Mouse (Mus musculus) liver, embryonic 12.5 days (tissue): ENCODE measurements around the gene Rnf103. TPM values are rescaled to one million over a fixed set of nuclear protein-coding genes. Genes with fewer than 3 reads are reported as not detected.

Experiments used
- ATAC-seq: fragments of 200-750 bp; cut with Nextera tagmentation; 2 replicates; pipeline ENCODE4 v1.8.0; 2017; ENCODE audit warnings: moderate number of reproducible peaks, mild to moderate bottlenecking, moderate library complexity
- H3K27ac ChIP-seq: fragments of 300-500 bp; sonication (generic); 2 replicates; pipeline ENCODE4 v1.5.1; 2016; ENCODE audit warnings: mild to moderate bottlenecking
- H3K27me3 ChIP-seq: fragments of 300-500 bp; sonication (generic); replicated peaks from 2 replicates; pipeline ENCODE4 v1.6.1; 2016; ENCODE audit warnings: mild to moderate bottlenecking, moderate library complexity
- H3K36me3 ChIP-seq: fragments of 300-500 bp; sonication (generic); 2 replicates; pipeline ENCODE4 v1.6.1; 2016; ENCODE audit warnings: mild to moderate bottlenecking, moderate library complexity
- H3K4me1 ChIP-seq: fragments of 300-500 bp; sonication (generic); 2 replicates; pipeline ENCODE4 v1.6.1; 2016
- H3K4me2 ChIP-seq: fragments of 300-500 bp; sonication (generic); 2 replicates; pipeline ENCODE4 v1.6.1; 2016; ENCODE audit warnings: mild to moderate bottlenecking, moderate library complexity
- H3K4me3 ChIP-seq: fragments of 300-500 bp; sonication (generic); 2 replicates; pipeline ENCODE4 v1.5.1; 2016; ENCODE audit warnings: mild to moderate bottlenecking, moderate library complexity
- H3K9ac ChIP-seq: fragments of 300-500 bp; sonication (generic); 2 replicates; pipeline ENCODE4 v1.6.1; 2016; ENCODE audit warnings: mild to moderate bottlenecking, moderate library complexity
- H3K9me3 ChIP-seq: fragments of 300-500 bp; sonication (generic); replicated peaks from 2 replicates; pipeline ENCODE4 v1.6.1; 2016; ENCODE audit warnings: mild to moderate bottlenecking, moderate library complexity
- WGBS: fragments of 180-500 bp; shearing (Covaris S2); methylation state at CpG from one replicate; pipeline ENCODE4 v1.1.7; 2016; ENCODE audit not compliant: insufficient replicate concordance; 5-methylcytosine and 5-hydroxymethylcytosine counted together
- polyA plus RNA-seq: library from polyadenylated mRNA; unstranded; fragments of >200 nt; fragmentation: Nextera tagmentation; extraction: Ambion mirVana; gene quantifications from 2 replicates; pipeline ENCODE4 v1.2.1, GENCODE M21; 2016

Gene Rnf103
- polyA plus RNA-seq, 1 experiment from 2014 or later, result 11.0 TPM

DNA sequence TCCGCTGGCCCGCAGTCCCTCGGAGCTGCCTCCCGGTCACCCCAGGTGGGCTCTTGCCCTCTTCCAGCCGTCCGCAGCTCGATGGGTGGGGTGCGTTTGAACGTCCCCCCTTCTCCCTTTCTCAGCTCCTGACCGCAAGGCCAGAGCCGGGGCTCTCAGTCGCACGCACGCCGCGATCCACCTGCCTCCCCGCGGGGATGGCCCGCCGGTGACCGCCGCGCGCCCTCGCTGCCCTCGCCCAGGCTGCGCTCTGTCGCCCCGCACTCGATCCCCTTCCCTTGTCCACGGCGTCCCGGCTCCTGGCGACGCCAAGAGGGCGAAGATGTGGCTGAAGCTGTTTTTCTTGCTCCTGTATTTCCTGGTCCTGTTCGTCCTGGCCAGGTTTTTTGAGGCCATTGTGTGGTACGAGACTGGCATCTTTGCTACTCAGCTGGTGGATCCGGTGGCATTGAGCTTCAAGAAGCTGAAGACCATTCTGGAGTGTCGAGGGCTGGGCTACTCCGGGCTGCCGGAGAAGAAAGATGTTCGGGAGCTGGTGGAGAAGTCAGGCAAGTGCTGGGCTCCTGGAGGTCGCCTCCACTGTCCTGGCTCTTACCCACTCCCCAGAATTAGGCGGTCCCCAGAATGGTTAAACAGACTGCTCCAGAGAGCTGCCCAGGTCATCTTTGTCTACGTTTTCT lies 787 bp downstream of the Rnf103 start:
- Histone ChIP-seq H3K4me3 (peak overlapping the region; percentile 89), H3K27ac (peak overlapping the region; percentile 92), H3K9ac (peak overlapping the region; percentile 95), H3K27me3 (0 out of 2 replicates have a peak, but pooled peaks cover 7% of the 10 kb centered on the region), H3K4me1 (peaks cover 27% of the 10 kb centered on the region), H3K9me3 (no peaks in the 10 kb centered on the region), H3K36me3 (peaks cover 13% of the 10 kb centered on the region), H3K4me2 (peak overlapping the region; percentile 97)
- peak; percentile 57 for ATAC-seq
- WGBS, result under 1% methylated on average over 45 of the region's 46 CpGs

GRCm38 (mm10) chr6:71500575-71500974 lies 6.9 kb downstream of the Rnf103 start:
- no peak for ATAC-seq
- H3K27me3 ChIP-seq, result no peaks in the 10 kb centered on the region

GRCm38 (mm10) chr6:71503001-71503400 lies 9.3 kb downstream of the Rnf103 start:
- Histone ChIP-seq H3K9ac (no peak overlapping the region), H3K27me3 (no peaks in the 10 kb centered on the region), H3K4me2 (no peak overlapping the region), H3K9me3 (no peaks in the 10 kb centered on the region), H3K36me3 (peaks cover 11% of the 10 kb centered on the region; the same call in 1 of the 2 replicates), H3K4me1 (peaks cover 6% of the 10 kb centered on the region; the same call in 1 of the 2 replicates), H3K4me3 (no peak overlapping the region), H3K27ac (no peak overlapping the region)
- ATAC-seq, result no peak
- 59% methylated on average over 4 of the region's 4 CpGs for WGBS

More at GRCm38 (mm10) chr6:71500575-71500974, 6.9 kb downstream of the Rnf103 start:
- Histone ChIP-seq H3K9me3 (no peaks in the 10 kb centered on the region), H3K36me3 (peaks cover 15% of the 10 kb centered on the region), H3K4me1 (peaks cover 17% of the 10 kb centered on the region), H3K4me2 (no peak overlapping the region), H3K4me3 (no peak overlapping the region), H3K9ac (no peak overlapping the region), H3K27ac (no peak overlapping the region)
- 63% methylated on average over 3 of the region's 3 CpGs for WGBS

DNA sequence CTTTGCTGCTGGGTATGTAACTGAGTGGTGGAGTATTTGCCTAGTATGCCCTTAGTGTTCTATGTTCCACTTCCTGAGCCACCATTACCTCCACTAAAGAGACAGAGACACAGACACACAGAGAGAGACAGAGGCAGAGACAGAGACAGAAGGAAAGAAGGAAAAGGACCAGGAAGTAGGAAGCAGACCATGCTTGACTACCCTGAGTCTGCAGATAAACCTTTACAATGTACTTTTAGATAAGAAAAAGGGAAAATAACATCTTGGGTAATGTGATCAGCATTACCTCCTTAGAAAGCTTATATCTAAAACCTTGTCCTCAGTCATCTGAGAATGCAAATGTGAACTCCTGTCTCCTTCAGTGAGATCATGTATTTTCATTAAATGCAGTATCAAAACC lies 10.0 kb downstream of the Rnf103 start:
- no peak overlapping the region for H3K4me3 ChIP-seq
- no peak for ATAC-seq
- H3K9me3 ChIP-seq, result no peaks in the 10 kb centered on the region
- H3K4me1 ChIP-seq, result peaks cover 6% of the 10 kb centered on the region; the same call in 1 of the 2 replicates
- no peak overlapping the region for H3K4me2 ChIP-seq
- H3K36me3 ChIP-seq, result peaks cover 15% of the 10 kb centered on the region
- H3K27me3 ChIP-seq, result no peaks in the 10 kb centered on the region
- no peak overlapping the region for H3K27ac ChIP-seq
- no peak overlapping the region for H3K9ac ChIP-seq

GRCm38 (mm10) chr6:71504091-71504490 lies 10.4 kb downstream of the Rnf103 start:
- H3K27me3 ChIP-seq, result no peaks in the 10 kb centered on the region
- H3K4me2 ChIP-seq, result no peak overlapping the region
- H3K4me1 ChIP-seq, result peaks cover 6% of the 10 kb centered on the region; the same call in 1 of the 2 replicates
- H3K36me3 ChIP-seq, result peaks cover 20% of the 10 kb centered on the region
- WGBS, result 75% methylated on average over 4 of the region's 4 CpGs
- H3K9ac ChIP-seq, result no peak overlapping the region
- no peak for ATAC-seq
- no peak overlapping the region for H3K4me3 ChIP-seq
- H3K27ac ChIP-seq, result no peak overlapping the region
- no peaks in the 10 kb centered on the region for H3K9me3 ChIP-seq

- Histone ChIP-seq H3K27ac (no peak overlapping the region), H3K27me3 (no peaks in the 10 kb centered on the region), H3K9me3 (no peaks in the 10 kb centered on the region), H3K4me3 (no peak overlapping the region), H3K4me1 (peaks cover 2% of the 10 kb centered on the region; the same call in 1 of the 2 replicates), H3K4me2 (no peak overlapping the region), H3K9ac (no peak overlapping the region), H3K36me3 (peaks cover 30% of the 10 kb centered on the region)
- WGBS, result 70% methylated on average over 2 of the region's 2 CpGs
- ATAC-seq, result no peak
These were observed 12.0 kb downstream of the Rnf103 start for GRCm38 (mm10) chr6:71505671-71506070.

- Histone ChIP-seq H3K9ac (no peak overlapping the region), H3K9me3 (no peaks in the 10 kb centered on the region), H3K4me1 (no peaks in the 10 kb centered on the region), H3K4me3 (no peak overlapping the region), H3K4me2 (no peak overlapping the region), H3K27ac (no peak overlapping the region), H3K36me3 (no peaks in the 10 kb centered on the region), H3K27me3 (no peaks in the 10 kb centered on the region)
- ATAC-seq, result no peak
- WGBS, result 74% methylated on average over 4 of the region's 4 CpGs
These were observed 25.8 kb downstream of the Rnf103 start for GRCm38 (mm10) chr6:71519476-71519875.

DNA sequence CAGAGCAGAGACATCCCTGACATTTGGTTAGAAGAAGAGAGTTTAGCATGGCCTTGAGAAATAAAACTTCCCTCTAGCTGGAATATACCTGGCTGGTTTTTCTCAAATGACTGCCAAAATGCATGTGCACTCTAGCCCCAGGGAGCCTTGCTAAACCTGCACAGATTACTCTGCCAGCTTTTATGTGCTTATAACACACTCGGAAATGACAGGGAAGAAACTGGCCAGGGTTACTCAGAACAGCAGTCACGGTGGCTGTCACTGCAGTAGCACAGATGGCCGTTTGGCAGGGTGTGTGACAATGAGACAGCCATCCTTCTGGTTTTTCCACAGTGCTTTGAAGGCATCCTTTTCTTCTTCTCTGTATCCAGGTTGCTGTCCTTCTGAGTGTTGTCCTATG lies 31.9 kb downstream of the Rnf103 start:
- no peaks in the 10 kb centered on the region for H3K36me3 ChIP-seq
- H3K9me3 ChIP-seq, result no peaks in the 10 kb centered on the region
- no peak for ATAC-seq
- H3K9ac ChIP-seq, result no peak overlapping the region
- no peaks in the 10 kb centered on the region for H3K4me1 ChIP-seq
- no peak overlapping the region for H3K4me2 ChIP-seq
- no peak overlapping the region for H3K27ac ChIP-seq
- peaks cover 8% of the 10 kb centered on the region; the same call in 1 of the 2 replicates for H3K27me3 ChIP-seq
- 52% methylated on average over 3 of the region's 3 CpGs for WGBS
- no peak overlapping the region for H3K4me3 ChIP-seq

- Histone ChIP-seq H3K27me3 (peaks cover 8% of the 10 kb centered on the region; the same call in 1 of the 2 replicates), H3K9ac (no peak overlapping the region), H3K36me3 (no peaks in the 10 kb centered on the region), H3K4me3 (no peak overlapping the region), H3K4me2 (no peak overlapping the region), H3K27ac (no peak overlapping the region), H3K9me3 (no peaks in the 10 kb centered on the region), H3K4me1 (no peaks in the 10 kb centered on the region)
- ATAC-seq, result no peak
- WGBS, result 78% methylated on average over 10 of the region's 10 CpGs
These were observed 33.4 kb downstream of the Rnf103 start for GRCm38 (mm10) chr6:71527056-71527455.

DNA sequence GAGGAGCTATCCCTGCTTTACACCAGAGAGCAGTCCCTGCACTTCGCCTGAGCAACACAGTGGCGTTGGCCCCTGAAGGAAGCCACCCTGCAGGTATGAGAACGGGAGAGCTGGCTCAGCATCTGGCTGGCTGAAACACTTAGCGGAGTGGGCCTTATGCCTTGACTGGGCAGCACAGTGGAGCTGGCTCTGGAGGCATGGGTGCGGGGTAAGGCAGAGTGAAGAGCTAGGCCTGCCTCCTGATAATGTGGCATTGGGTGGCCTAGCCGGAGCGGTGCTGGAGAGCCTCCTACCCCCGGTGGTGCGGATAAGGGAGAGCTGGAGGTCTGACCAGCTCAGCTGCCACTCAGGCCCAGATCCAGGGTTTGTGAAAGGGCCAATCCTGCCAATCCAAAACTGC lies 34.1 kb downstream of the Rnf103 start:
- no peaks in the 10 kb centered on the region for H3K4me1 ChIP-seq
- no peak for ATAC-seq
- H3K27me3 ChIP-seq, result peaks cover 8% of the 10 kb centered on the region; the same call in 1 of the 2 replicates
- no peaks in the 10 kb centered on the region for H3K36me3 ChIP-seq
- no peak overlapping the region for H3K4me3 ChIP-seq
- 80% methylated on average over 9 of the region's 9 CpGs for WGBS
- H3K4me2 ChIP-seq, result no peak overlapping the region
- no peak overlapping the region for H3K9ac ChIP-seq
- no peak overlapping the region for H3K27ac ChIP-seq
- no peaks in the 10 kb centered on the region for H3K9me3 ChIP-seq

- ATAC-seq, result no peak
- Histone ChIP-seq H3K4me3 (no peak overlapping the region), H3K4me1 (no peaks in the 10 kb centered on the region), H3K27me3 (peaks cover 8% of the 10 kb centered on the region; the same call in 1 of the 2 replicates), H3K27ac (no peak overlapping the region), H3K9ac (no peak overlapping the region), H3K4me2 (no peak overlapping the region), H3K36me3 (no peaks in the 10 kb centered on the region), H3K9me3 (no peaks in the 10 kb centered on the region)
- WGBS, result 72% methylated on average over 8 of the region's 8 CpGs
These were observed 36.5 kb downstream of the Rnf103 start for GRCm38 (mm10) chr6:71530176-71530575.

DNA sequence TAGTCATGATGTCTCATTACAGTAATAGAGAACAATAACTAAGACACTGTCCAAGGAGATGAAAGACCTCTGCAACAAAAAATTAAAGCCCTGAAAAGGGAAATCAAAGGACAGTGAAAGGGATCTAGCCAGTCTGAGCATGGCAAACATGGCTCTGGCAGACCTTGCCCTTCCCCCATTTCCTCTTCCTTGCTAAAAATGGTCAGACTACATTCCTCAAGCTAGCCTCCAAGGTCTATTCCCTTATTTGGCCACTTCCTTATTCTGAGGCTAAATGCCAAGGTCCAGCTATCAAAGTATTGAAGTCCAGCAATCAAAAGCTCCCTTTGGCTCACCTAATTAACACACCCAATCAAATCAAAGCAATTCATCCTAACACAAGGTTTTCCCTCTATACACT lies 43.6 kb downstream of the Rnf103 start:
- no peaks in the 10 kb centered on the region for H3K9me3 ChIP-seq
- H3K27me3 ChIP-seq, result peaks cover 5% of the 10 kb centered on the region; the same call in 1 of the 2 replicates
- H3K36me3 ChIP-seq, result no peaks in the 10 kb centered on the region
- H3K9ac ChIP-seq, result no peak overlapping the region
- H3K27ac ChIP-seq, result no peak overlapping the region
- H3K4me2 ChIP-seq, result no peak overlapping the region
- ATAC-seq, result no peak
- H3K4me1 ChIP-seq, result no peaks in the 10 kb centered on the region
- no peak overlapping the region for H3K4me3 ChIP-seq
